Mouse (Mus musculus): ENCODE measurements around the gene Grid1. TPM values are rescaled to one million over a fixed set of nuclear protein-coding genes. Genes with fewer than 3 reads are reported as not detected.

Grid1 gene
- polyA plus RNA-seq, 1 experiment from 2014 or later = 2.4 TPM

- H3K4me2 ChIP-seq (replicated peaks) = no peak overlapping the region
- 82% methylated on average over 5 of the region's 5 CpGs for WGBS
- no peaks in the 10 kb centered on the region for H3K9me3 ChIP-seq
- no peaks in the 10 kb centered on the region for H3K27me3 ChIP-seq (replicated peaks)
- no peak for ATAC-seq (ENCODE audit: low FRiP score, low read depth)
- no peak overlapping the region for H3K4me3 ChIP-seq
- H3K4me1 ChIP-seq = no peaks in the 10 kb centered on the region
- no peak overlapping the region for H3K27ac ChIP-seq
- H3K9ac ChIP-seq = no peak overlapping the region
- H3K36me3 ChIP-seq = no peaks in the 10 kb centered on the region
These were observed 23.7 kb downstream of the Grid1 start for GRCm38 (mm10) chr14:34843579-34843978.

GRCm38 (mm10) chr14:34844166-34844565 lies 24.3 kb downstream of the Grid1 start:
- ATAC-seq (ENCODE audit: low FRiP score, low read depth) = no peak
- H3K9ac ChIP-seq = no peak overlapping the region

DNA sequence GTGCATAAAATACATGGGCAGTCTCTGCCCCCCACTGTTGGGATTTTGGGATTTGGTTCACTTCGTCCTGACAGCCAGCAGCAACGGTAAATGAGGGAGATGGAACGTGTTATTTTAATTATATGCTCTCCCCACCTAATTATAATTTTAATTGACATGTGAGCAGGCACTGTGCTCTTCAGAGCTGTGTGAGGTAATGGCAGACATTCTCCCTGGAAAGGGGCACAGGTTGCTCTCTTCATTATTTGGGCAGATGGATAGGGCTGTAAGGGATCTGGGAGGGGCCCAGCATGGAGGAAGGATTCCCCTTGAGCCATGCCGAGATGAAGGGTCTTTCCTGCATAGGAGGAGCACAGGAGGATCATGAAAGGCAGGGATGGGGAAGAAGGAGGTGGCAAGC lies 26.9 kb downstream of the Grid1 start:
- H3K9ac ChIP-seq = no peak overlapping the region
- peak; percentile 61; the same call in 1 of the 2 replicates for ATAC-seq (ENCODE audit: low FRiP score, low read depth)

More at GRCm38 (mm10) chr14:34844166-34844565, 24.3 kb downstream of the Grid1 start:
- 86% methylated on average over 3 of the region's 3 CpGs for WGBS
- H3K9me3 ChIP-seq = no peaks in the 10 kb centered on the region
- no peak overlapping the region for H3K4me3 ChIP-seq
- H3K36me3 ChIP-seq = no peaks in the 10 kb centered on the region
- H3K27ac ChIP-seq = no peak overlapping the region
- no peak overlapping the region for H3K4me2 ChIP-seq (replicated peaks)
- no peaks in the 10 kb centered on the region for H3K27me3 ChIP-seq (replicated peaks)
- no peaks in the 10 kb centered on the region for H3K4me1 ChIP-seq

DNA sequence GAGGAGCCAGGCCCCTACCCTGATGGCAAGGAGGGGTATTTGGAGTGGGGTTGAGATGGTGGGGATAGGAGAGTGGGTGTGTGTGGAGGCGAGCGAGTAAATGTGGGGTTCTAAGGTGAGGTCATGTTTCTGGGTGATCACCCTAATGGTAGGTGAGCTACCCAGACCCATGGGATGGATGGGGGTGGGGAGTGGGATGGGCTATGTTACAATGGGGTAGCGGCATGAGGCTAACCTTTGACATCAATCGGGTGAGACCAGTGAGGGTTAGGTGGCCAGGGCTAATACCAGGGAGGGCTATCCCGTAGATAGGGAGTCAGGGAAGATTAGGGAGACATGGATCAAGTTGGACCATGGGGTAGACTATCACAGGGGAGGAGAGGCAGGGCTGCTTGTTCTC lies 27.7 kb downstream of the Grid1 start:
- Histone ChIP-seq H3K4me1 (no peaks in the 10 kb centered on the region), H3K4me3 (no peak overlapping the region), H3K4me2 (replicated peaks) (no peak overlapping the region), H3K36me3 (no peaks in the 10 kb centered on the region), H3K9ac (no peak overlapping the region), H3K27ac (no peak overlapping the region), H3K9me3 (no peaks in the 10 kb centered on the region), H3K27me3 (replicated peaks) (no peaks in the 10 kb centered on the region)
- 0 out of 2 replicates have a peak, but pooled peaks have one; percentile 46 for ATAC-seq (ENCODE audit: low FRiP score, low read depth)
- 91% methylated on average over 5 of the region's 5 CpGs for WGBS

More for the DNA sequence above, 26.9 kb downstream of the Grid1 start:
- no peaks in the 10 kb centered on the region for H3K36me3 ChIP-seq
- H3K4me3 ChIP-seq = no peak overlapping the region
- no peaks in the 10 kb centered on the region for H3K9me3 ChIP-seq
- no peaks in the 10 kb centered on the region for H3K27me3 ChIP-seq (replicated peaks)
- H3K27ac ChIP-seq = no peak overlapping the region
- H3K4me2 ChIP-seq (replicated peaks) = no peak overlapping the region
- WGBS = 62% methylated on average over 4 of the region's 4 CpGs
- no peaks in the 10 kb centered on the region for H3K4me1 ChIP-seq

- Histone ChIP-seq H3K4me3 (no peak overlapping the region), H3K9me3 (no peaks in the 10 kb centered on the region), H3K36me3 (no peaks in the 10 kb centered on the region), H3K27ac (no peak overlapping the region), H3K27me3 (replicated peaks) (no peaks in the 10 kb centered on the region), H3K4me2 (replicated peaks) (no peak overlapping the region), H3K4me1 (no peaks in the 10 kb centered on the region), H3K9ac (no peak overlapping the region)
- WGBS = 79% methylated on average over 9 of the region's 9 CpGs
- no peak for ATAC-seq (ENCODE audit: low FRiP score, low read depth)
These were observed 41.2 kb downstream of the Grid1 start for GRCm38 (mm10) chr14:34860891-34861780.

GRCm38 (mm10) chr14:34867266-34867665 lies 47.4 kb downstream of the Grid1 start:
- no peak overlapping the region for H3K4me2 ChIP-seq (replicated peaks)
- no peak overlapping the region for H3K4me3 ChIP-seq
- H3K9ac ChIP-seq = no peak overlapping the region
- 27% methylated on average over 5 of the region's 5 CpGs for WGBS
- no peaks in the 10 kb centered on the region for H3K4me1 ChIP-seq
- no peaks in the 10 kb centered on the region for H3K27me3 ChIP-seq (replicated peaks)
- no peaks in the 10 kb centered on the region for H3K9me3 ChIP-seq
- ATAC-seq (ENCODE audit: low FRiP score, low read depth) = no peak
- no peaks in the 10 kb centered on the region for H3K36me3 ChIP-seq
- H3K27ac ChIP-seq = no peak overlapping the region

- no peaks in the 10 kb centered on the region for H3K4me1 ChIP-seq
- H3K9me3 ChIP-seq = no peaks in the 10 kb centered on the region
- WGBS = 79% methylated on average over 6 of the region's 6 CpGs
- H3K27me3 ChIP-seq (replicated peaks) = no peaks in the 10 kb centered on the region
- H3K4me2 ChIP-seq (replicated peaks) = no peak overlapping the region
- H3K9ac ChIP-seq = no peak overlapping the region
- H3K36me3 ChIP-seq = no peaks in the 10 kb centered on the region
- H3K4me3 ChIP-seq = no peak overlapping the region
- no peak overlapping the region for H3K27ac ChIP-seq
- no peak for ATAC-seq (ENCODE audit: low FRiP score, low read depth)
These were observed 48.8 kb downstream of the Grid1 start for GRCm38 (mm10) chr14:34868513-34869260.

DNA sequence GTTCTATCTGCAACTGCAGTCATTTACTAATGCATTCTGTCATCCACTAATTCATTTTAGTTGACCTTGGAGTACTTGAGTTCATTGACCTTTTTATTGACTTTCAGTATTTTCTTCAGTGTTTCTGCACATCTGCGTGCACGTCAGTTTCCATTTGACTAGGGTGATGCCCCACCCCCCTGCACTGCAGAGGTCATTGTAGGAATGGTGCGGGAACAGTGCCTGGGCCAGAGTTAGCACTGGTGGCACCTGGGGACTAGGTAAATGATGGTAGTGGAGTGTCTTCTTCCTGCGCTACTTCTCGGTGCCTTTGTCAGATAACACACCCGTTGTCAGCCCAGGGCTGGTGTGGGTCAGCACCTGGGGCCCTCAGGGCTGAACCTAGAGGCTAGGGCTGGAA lies 60.1 kb downstream of the Grid1 start:
- H3K27ac ChIP-seq = no peak overlapping the region
- H3K36me3 ChIP-seq = no peaks in the 10 kb centered on the region
- no peak overlapping the region for H3K9ac ChIP-seq
- H3K4me2 ChIP-seq (replicated peaks) = no peak overlapping the region
- no peak; the same call in 1 of the 2 replicates for ATAC-seq (ENCODE audit: low FRiP score, low read depth)
- no peaks in the 10 kb centered on the region for H3K9me3 ChIP-seq
- no peak overlapping the region for H3K4me3 ChIP-seq
- 33% methylated on average over 6 of the region's 6 CpGs for WGBS
- no peaks in the 10 kb centered on the region for H3K27me3 ChIP-seq (replicated peaks)
- peaks cover 20% of the 10 kb centered on the region for H3K4me1 ChIP-seq

- Histone ChIP-seq H3K4me1 (peaks cover 20% of the 10 kb centered on the region), H3K9ac (no peak overlapping the region), H3K4me2 (replicated peaks) (0 out of 2 replicates have a peak overlapping the region, but pooled peaks have one; percentile 8), H3K36me3 (no peaks in the 10 kb centered on the region), H3K27me3 (replicated peaks) (no peaks in the 10 kb centered on the region), H3K27ac (no peak overlapping the region), H3K9me3 (no peaks in the 10 kb centered on the region), H3K4me3 (no peak overlapping the region)
- 22% methylated on average over 8 of the region's 8 CpGs for WGBS
- peak; percentile 71 for ATAC-seq (ENCODE audit: low FRiP score, low read depth)
These were observed 60.8 kb downstream of the Grid1 start for GRCm38 (mm10) chr14:34880431-34881421.

DNA sequence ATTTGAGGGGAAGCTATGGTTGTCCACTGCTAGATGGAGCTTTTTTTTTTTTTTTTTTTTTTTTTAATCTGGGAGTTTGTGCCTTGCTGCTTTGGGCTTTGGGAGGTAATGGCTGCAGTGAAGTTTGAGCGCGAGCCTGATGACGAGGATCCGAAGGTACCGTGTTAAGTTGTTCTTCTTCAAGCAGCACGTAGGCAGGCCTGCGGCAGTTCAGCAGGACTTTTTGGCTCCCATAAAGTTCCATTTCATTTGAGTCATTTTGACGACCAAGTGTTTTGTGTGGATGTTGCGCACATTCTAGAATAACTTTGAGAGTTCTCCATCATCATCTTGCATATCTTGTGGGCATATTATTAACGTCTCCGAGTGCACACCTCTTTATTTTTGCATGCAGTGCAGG lies 64.3 kb downstream of the Grid1 start:
- H3K4me1 ChIP-seq = peaks cover 16% of the 10 kb centered on the region
- WGBS = 94% methylated on average over 11 of the region's 11 CpGs
- H3K9ac ChIP-seq = no peak overlapping the region
- ATAC-seq (ENCODE audit: low FRiP score, low read depth) = no peak
- no peaks in the 10 kb centered on the region for H3K36me3 ChIP-seq
- no peaks in the 10 kb centered on the region for H3K9me3 ChIP-seq
- H3K4me3 ChIP-seq = no peak overlapping the region
- no peaks in the 10 kb centered on the region for H3K27me3 ChIP-seq (replicated peaks)
- H3K4me2 ChIP-seq (replicated peaks) = no peak overlapping the region
- no peak overlapping the region for H3K27ac ChIP-seq

GRCm38 (mm10) chr14:34884611-34885010 lies 64.7 kb downstream of the Grid1 start:
- 90% methylated on average over 3 of the region's 3 CpGs for WGBS
- peaks cover 16% of the 10 kb centered on the region for H3K4me1 ChIP-seq
- H3K9me3 ChIP-seq = no peaks in the 10 kb centered on the region
- H3K27ac ChIP-seq = no peak overlapping the region
- no peak overlapping the region for H3K4me2 ChIP-seq (replicated peaks)
- no peak overlapping the region for H3K4me3 ChIP-seq
- H3K36me3 ChIP-seq = no peaks in the 10 kb centered on the region
- H3K9ac ChIP-seq = no peak overlapping the region
- no peak for ATAC-seq (ENCODE audit: low FRiP score, low read depth)
- no peaks in the 10 kb centered on the region for H3K27me3 ChIP-seq (replicated peaks)

Data from neural tube, embryonic 12.5 days (tissue).